Mouse (Mus musculus) midbrain, embryonic 13.5 days (tissue): ENCODE measurements at regions not wholly inside any gene's neighbourhood (a gene's known extent, or its start where the extent isn't known, plus 50 kb on each side); places are given as distances from the start of the nearest gene placed in this dataset.

Experiments used
- ATAC-seq: fragments of 200-750 bp; cut with Nextera tagmentation; 2 replicates; pipeline ENCODE4 v1.8.0; 2017; ENCODE audit warnings: mild to moderate bottlenecking, moderate TSS enrichment, moderate library complexity
- H3K27ac ChIP-seq: fragments of 300-500 bp; sonication (generic); 2 replicates; pipeline ENCODE4 v1.5.1; 2015; ENCODE audit warnings: inconsistent platforms, mild to moderate bottlenecking, moderate library complexity
- H3K27me3 ChIP-seq: fragments of 300-500 bp; sonication (generic); 2 replicates; pipeline ENCODE4 v1.6.1; 2015; ENCODE audit warnings: mild to moderate bottlenecking, inconsistent platforms
- H3K36me3 ChIP-seq: fragments of 300-500 bp; sonication (generic); 2 replicates; pipeline ENCODE4 v1.6.1; 2015; ENCODE audit warnings: mild to moderate bottlenecking, inconsistent platforms
- H3K4me1 ChIP-seq: fragments of 300-500 bp; sonication (generic); replicated peaks from 2 replicates; pipeline ENCODE4 v1.6.1; 2015; ENCODE audit warnings: inconsistent platforms
- H3K4me2 ChIP-seq: fragments of 300-500 bp; sonication (generic); replicated peaks from 2 replicates; pipeline ENCODE4 v1.6.1; 2015; ENCODE audit warnings: moderate library complexity, mild to moderate bottlenecking, inconsistent platforms
- H3K4me3 ChIP-seq: fragments of 300-500 bp; sonication (generic); replicated peaks from 2 replicates; pipeline ENCODE4 v1.5.1; 2015; ENCODE audit warnings: mild to moderate bottlenecking, inconsistent platforms
- H3K9ac ChIP-seq: fragments of 300-500 bp; sonication (generic); replicated peaks from 2 replicates; pipeline ENCODE4 v1.6.1; 2015; ENCODE audit warnings: mild to moderate bottlenecking, inconsistent platforms
- H3K9me3 ChIP-seq: fragments of 300-500 bp; sonication (generic); 2 replicates; pipeline ENCODE4 v1.6.1; 2016; ENCODE audit warnings: mild to moderate bottlenecking, inconsistent platforms
- WGBS: fragments of 180-500 bp; shearing (Covaris S2); methylation state at CpG from one replicate; pipeline ENCODE4 v1.1.7; 2015; 5-methylcytosine and 5-hydroxymethylcytosine counted together
- microRNA counts: library from miRNA; unstranded; fragments of <30 nt; microRNA quantifications from one replicate; lab custom pipeline; 2016
- microRNA-seq: library from miRNA; unstranded; fragments of <30 nt; microRNA quantifications from one replicate; pipeline ENCODE4, GENCODE M21; 2016

- H3K27me3 ChIP-seq, result no peaks in the 10 kb centered on the region
- no peak overlapping the region for H3K27ac ChIP-seq
- H3K36me3 ChIP-seq, result no peaks in the 10 kb centered on the region
- peaks cover 18% of the 10 kb centered on the region for H3K4me1 ChIP-seq
- H3K4me2 ChIP-seq, result peak overlapping the region; percentile 29
- peak overlapping the region; percentile 2; the same call in 1 of the 2 replicates for H3K4me3 ChIP-seq
- ATAC-seq, result peak; percentile 76
- no peak overlapping the region for H3K9ac ChIP-seq
- 5% methylated on average over 15 of the region's 15 CpGs for WGBS
- H3K9me3 ChIP-seq, result no peaks in the 10 kb centered on the region
Measured at GRCm38 (mm10) chr6:51362475-51363226, 69.8 kb upstream of the Nfe2l3 start.

- H3K9ac ChIP-seq, result no peak overlapping the region
- H3K4me2 ChIP-seq, result no peak overlapping the region
- H3K4me1 ChIP-seq, result peaks cover 23% of the 10 kb centered on the region
- 36% methylated on average over 6 of the region's 6 CpGs for WGBS
- H3K27me3 ChIP-seq, result no peaks in the 10 kb centered on the region
- H3K9me3 ChIP-seq, result no peaks in the 10 kb centered on the region
- H3K27ac ChIP-seq, result no peak overlapping the region
- H3K4me3 ChIP-seq, result no peak overlapping the region
- no peaks in the 10 kb centered on the region for H3K36me3 ChIP-seq
- no peak for ATAC-seq
Measured at GRCm38 (mm10) chr6:51364776-51365175, 67.7 kb upstream of the Nfe2l3 start.

GRCm38 (mm10) chr6:51369771-51370170 is 62.7 kb upstream of the Nfe2l3 start:
- no peak for ATAC-seq
- Histone ChIP-seq H3K9ac (no peak overlapping the region), H3K9me3 (no peaks in the 10 kb centered on the region), H3K4me2 (no peak overlapping the region), H3K36me3 (no peaks in the 10 kb centered on the region), H3K4me3 (no peak overlapping the region), H3K27me3 (no peaks in the 10 kb centered on the region), H3K4me1 (peaks cover 23% of the 10 kb centered on the region), H3K27ac (0 out of 2 replicates have a peak overlapping the region, but pooled peaks have one; percentile 7)
- WGBS, result 44% methylated on average over 6 of the region's 6 CpGs

- H3K4me2 ChIP-seq, result no peak overlapping the region
- no peak overlapping the region for H3K27ac ChIP-seq
- no peaks in the 10 kb centered on the region for H3K27me3 ChIP-seq
- peaks cover 19% of the 10 kb centered on the region for H3K4me1 ChIP-seq
- 63% methylated on average over 7 of the region's 7 CpGs for WGBS
- ATAC-seq, result 0 out of 2 replicates have a peak, but pooled peaks have one; percentile 17
- H3K9me3 ChIP-seq, result no peaks in the 10 kb centered on the region
- no peak overlapping the region for H3K4me3 ChIP-seq
- no peak overlapping the region for H3K9ac ChIP-seq
- H3K36me3 ChIP-seq, result no peaks in the 10 kb centered on the region
Measured at GRCm38 (mm10) chr6:51372357-51372756, 60.1 kb upstream of the Nfe2l3 start.

- Histone ChIP-seq H3K4me3 (no peak overlapping the region), H3K27me3 (no peaks in the 10 kb centered on the region), H3K4me1 (peaks cover 9% of the 10 kb centered on the region), H3K4me2 (no peak overlapping the region), H3K27ac (peak overlapping the region; percentile 97; the same call in 1 of the 2 replicates), H3K9me3 (no peaks in the 10 kb centered on the region), H3K9ac (no peak overlapping the region), H3K36me3 (no peaks in the 10 kb centered on the region)
- ATAC-seq, result no peak
- 79% methylated on average over 3 of the region's 3 CpGs for WGBS
Measured at GRCm38 (mm10) chr6:51378436-51378835, 54.0 kb upstream of the Nfe2l3 start.

- Histone ChIP-seq H3K4me2 (peak overlapping the region; percentile 52), H3K27me3 (no peaks in the 10 kb centered on the region), H3K4me1 (peaks cover 10% of the 10 kb centered on the region), H3K27ac (peak overlapping the region; percentile 97), H3K9me3 (no peaks in the 10 kb centered on the region), H3K9ac (peak overlapping the region; percentile 78), H3K36me3 (no peaks in the 10 kb centered on the region), H3K4me3 (peak overlapping the region; percentile 38)
- no peak for ATAC-seq
- WGBS, result 13% methylated on average over 5 of the region's 5 CpGs
Measured at GRCm38 (mm10) chr6:51379074-51379473, 53.4 kb upstream of the Nfe2l3 start.

GRCm38 (mm10) chr6:51379560-51380274 is 52.8 kb upstream of the Nfe2l3 start:
- Histone ChIP-seq H3K36me3 (no peaks in the 10 kb centered on the region), H3K9ac (peak overlapping the region; percentile 78), H3K4me2 (peak overlapping the region; percentile 52), H3K9me3 (no peaks in the 10 kb centered on the region), H3K4me3 (peak overlapping the region; percentile 38), H3K4me1 (peaks cover 13% of the 10 kb centered on the region), H3K27ac (peak overlapping the region; percentile 97), H3K27me3 (no peaks in the 10 kb centered on the region)
- 3% methylated on average over 34 of the region's 36 CpGs for WGBS
- peak; percentile 81 for ATAC-seq

- peak; percentile 24; the same call in 1 of the 2 replicates for ATAC-seq
- no peaks in the 10 kb centered on the region for H3K36me3 ChIP-seq
- no peak overlapping the region for H3K4me3 ChIP-seq
- no peaks in the 10 kb centered on the region for H3K27me3 ChIP-seq
- no peak overlapping the region for H3K9ac ChIP-seq
- peak overlapping the region; percentile 97 for H3K27ac ChIP-seq
- 78% methylated on average over 4 of the region's 4 CpGs for WGBS
- no peak overlapping the region for H3K4me2 ChIP-seq
- peaks cover 13% of the 10 kb centered on the region for H3K4me1 ChIP-seq
- no peaks in the 10 kb centered on the region for H3K9me3 ChIP-seq
Measured at GRCm38 (mm10) chr6:51380275-51380575, 52.2 kb upstream of the Nfe2l3 start.

GRCm38 (mm10) chr6:51381465-51381864 is 51.0 kb upstream of the Nfe2l3 start:
- H3K4me2 ChIP-seq, result no peak overlapping the region
- WGBS, result 31% methylated on average over 9 of the region's 9 CpGs

More at GRCm38 (mm10) chr6:51381465-51381864, 51.0 kb upstream of the Nfe2l3 start:
- no peaks in the 10 kb centered on the region for H3K9me3 ChIP-seq
- H3K36me3 ChIP-seq, result no peaks in the 10 kb centered on the region
- ATAC-seq, result no peak
- H3K27ac ChIP-seq, result no peak overlapping the region
- no peak overlapping the region for H3K9ac ChIP-seq
- peaks cover 13% of the 10 kb centered on the region for H3K4me1 ChIP-seq
- no peak overlapping the region for H3K4me3 ChIP-seq
- H3K27me3 ChIP-seq, result no peaks in the 10 kb centered on the region

MicroRNA genes in the stretch of these regions (microRNA counts, 519-probe panel; counts per million panel counts)
- microRNA mmu-miR-148a (lab: Ali Mortazavi, UCI), result 5,408 counts per million, percentile 90 among the panel's probes with 10 or more counts

Small RNA genes lying in the stretch of these regions (microRNA-seq; reads per million reads assigned to microRNA genes)
- gene Mir148a, result 184 reads per million, percentile 60 among the genes with 10 or more reads in this experiment
